9 mouse cellular contexts compared by ENCODE assay signal in genomic region chr3:96936241-96936640, GRCm38 (mm10). TPM values are rescaled to one million over a fixed set of nuclear protein-coding genes. Genes with fewer than 3 reads are reported as not detected.
DNase-seq lines count a peak whose midpoint lies in the region; ATAC-seq and TF ChIP-seq lines count a peak whose summit lies in the region.
"Had no signal": no experiment of that assay in that cellular context is flagged by ENCODE, and none has a peak within 500 bp of the region (broad histone marks: within the 10 kb centered on the region; RNA-seq: fewer than 3 reads in every experiment).

No protein-coding gene starts in this region.

- no peak for ATAC-seq in midbrain, embryonic 14.5 days (ENCODE audit: low FRiP score, low TSS enrichment)
- no peak for ATAC-seq in midbrain, embryonic 16.5 days
- no peak for ATAC-seq in liver, embryonic 14.5 days (ENCODE audit: insufficient read depth)

- WGBS in midbrain, embryonic 14.5 days: 10% methylated on average over 6 of the region's 6 CpGs
- 8% methylated on average over 6 of the region's 6 CpGs for WGBS in midbrain, embryonic 16.5 days
- WGBS in liver, embryonic 14.5 days (ENCODE audit: insufficient replicate concordance): 7% methylated on average over 6 of the region's 6 CpGs

- no peaks in the 10 kb centered on the region for H3K27me3 ChIP-seq in midbrain, embryonic 14.5 days (ENCODE audit: control insufficient read depth, insufficient read depth, low read length)
- H3K27me3 ChIP-seq in midbrain, embryonic 16.5 days (ENCODE audit: control insufficient read depth, insufficient read depth, low read depth, low read length): no peaks in the 10 kb centered on the region
- H3K27me3 ChIP-seq in liver, embryonic 14.5 days (ENCODE audit: control insufficient read depth, insufficient read depth, low read length): no peaks in the 10 kb centered on the region

- H3K4me2 ChIP-seq in midbrain, embryonic 14.5 days (ENCODE audit: low read length): no peak overlapping the region
- H3K4me2 ChIP-seq in midbrain, embryonic 16.5 days (ENCODE audit: low read length): no peak overlapping the region
- no peak overlapping the region for H3K4me2 ChIP-seq in liver, embryonic 14.5 days (ENCODE audit: low read depth)
- H3K4me2 ChIP-seq: liver, embryonic 13.5 days had no signal

- peak; percentile 85 for TF ChIP-seq CTCF in gastrocnemius, adult 2 months (IDR thresholded peaks at IDR 0.05)
- TF ChIP-seq CTCF in liver, embryonic 14.5 days (IDR thresholded peaks at IDR 0.05; ENCODE audit: low read depth): peak; percentile 76

- no peaks in the 10 kb centered on the region for H3K9me3 ChIP-seq in midbrain, embryonic 14.5 days (ENCODE audit: control insufficient read depth, low read length)
- H3K9me3 ChIP-seq in midbrain, embryonic 16.5 days (replicated peaks; ENCODE audit: control insufficient read depth, low read length, poor library complexity, severe bottlenecking): no peaks in the 10 kb centered on the region
- H3K9me3 ChIP-seq in liver, embryonic 14.5 days (ENCODE audit: control insufficient read depth, low read length): no peaks in the 10 kb centered on the region
- H3K9me3 ChIP-seq: liver, embryonic 13.5 days had no signal

- no peak overlapping the region for H3K4me3 ChIP-seq in gastrocnemius, adult 2 months
- H3K4me3 ChIP-seq in midbrain, embryonic 14.5 days (replicated peaks; ENCODE audit: low read depth, low read length): no peak overlapping the region
- no peak overlapping the region for H3K4me3 ChIP-seq in midbrain, embryonic 16.5 days (ENCODE audit: low read depth, low read length)
- H3K4me3 ChIP-seq in liver, embryonic 14.5 days (ENCODE audit: insufficient read depth in 1 of 2, low read depth in 2 of 2, low read length in 2 of 2): no peak overlapping the region
- H3K4me3 ChIP-seq: liver, embryonic 13.5 days had no signal

- intact Hi-C loops in gastrocnemius, adult 2 months (cut with DNase I): loop anchor here (1.0 kb wide), 1 partner anchor 249 kb away; no protein-coding TSS in a partner anchor

- no peak for TF ChIP-seq EP300 in liver, embryonic 14.5 days (IDR thresholded peaks at IDR 0.05; ENCODE audit: low read depth)

- H3K27ac ChIP-seq in gastrocnemius, adult 2 months: no peak overlapping the region
- H3K27ac ChIP-seq in midbrain, embryonic 14.5 days (replicated peaks; ENCODE audit: low read depth, low read length): no peak overlapping the region
- no peak overlapping the region for H3K27ac ChIP-seq in midbrain, embryonic 16.5 days (ENCODE audit: low read length)
- H3K27ac ChIP-seq in liver, embryonic 14.5 days: no peak overlapping the region
- H3K27ac ChIP-seq: liver, embryonic 13.5 days had no signal

- peaks cover 17% of the 10 kb centered on the region for H3K4me1 ChIP-seq in midbrain, embryonic 14.5 days (ENCODE audit: control insufficient read depth, insufficient read depth, low read length)
- H3K4me1 ChIP-seq in midbrain, embryonic 16.5 days (ENCODE audit: control insufficient read depth, insufficient read depth, low read length): peaks cover 17% of the 10 kb centered on the region
- no peaks in the 10 kb centered on the region for H3K4me1 ChIP-seq in liver, embryonic 14.5 days (replicated peaks; ENCODE audit: control insufficient read depth in 2 of 2, insufficient read depth in 2 of 2, low read length in 1 of 2)
- H3K4me1 ChIP-seq: liver, embryonic 13.5 days had no signal

- no peak overlapping the region for H3K9ac ChIP-seq in midbrain, embryonic 14.5 days (replicated peaks; ENCODE audit: low read length)
- no peak overlapping the region for H3K9ac ChIP-seq in midbrain, embryonic 16.5 days (ENCODE audit: low read depth, low read length)
- H3K9ac ChIP-seq in liver, embryonic 14.5 days (replicated peaks): no peak overlapping the region
- H3K9ac ChIP-seq: liver, embryonic 13.5 days had no signal

- DNase-seq in gastrocnemius, adult 2 months: no peak
- no peak for DNase-seq in gastrocnemius, postnatal 4 days (ENCODE audit: low spot score in 2 of 2)
- DNase-seq in midbrain, embryonic 14.5 days: peak; percentile 93
- peak; percentile 44 for DNase-seq in c-Kit-positive CD71-positive TER-119-positive erythroid progenitor cells, embryonic 14.5 days (ENCODE audit: low spot score)
- peak; percentile 33 to 34 (median 34) for DNase-seq in liver, embryonic 14.5 days (ENCODE audit: low read depth in 3 of 3, low spot score in 3 of 3)
- DNase-seq in yolk sac, embryonic 10.5 days (ENCODE audit: low spot score): peak; percentile 52
- DNase-seq in ovary, adult 18-20 months (ENCODE audit: low spot score): no peak
- DNase-seq: liver, embryonic 13.5 days had no signal

- H3K36me3 ChIP-seq in midbrain, embryonic 14.5 days (ENCODE audit: control insufficient read depth, insufficient read depth, low read length): no peaks in the 10 kb centered on the region
- H3K36me3 ChIP-seq in midbrain, embryonic 16.5 days (ENCODE audit: control insufficient read depth, insufficient read depth, low read length): no peaks in the 10 kb centered on the region
- no peaks in the 10 kb centered on the region for H3K36me3 ChIP-seq in liver, embryonic 14.5 days (replicated peaks; ENCODE audit: control insufficient read depth, insufficient read depth, low read depth)
- H3K36me3 ChIP-seq: liver, embryonic 13.5 days had no signal

RNA-seq across cellular contexts. Expression of gene Gja8, which starts 10.4 kb away (rescaled TPM):
- total RNA-seq in gastrocnemius, adult 2 months (2021): not detected
- not detected for total RNA-seq in gastrocnemius, postnatal 4 days (2021)
- polyA plus RNA-seq in midbrain, embryonic 14.5 days (2014; fragmentation: Nextera tagmentation; extraction: Ambion mirVana): 0.05 TPM in 1 of 2 replicates, not detected in the other
- polyA plus RNA-seq in midbrain, embryonic 16.5 days (2015; fragmentation: Nextera tagmentation; extraction: Ambion mirVana): 0.04 TPM in 1 of 2 replicates, not detected in the other
- not detected in 2 replicates for polyA plus RNA-seq in liver, embryonic 14.5 days (2012; rRNA removed)
- polyA plus RNA-seq in liver, embryonic 14.5 days (2014; fragmentation: Nextera tagmentation; extraction: Ambion mirVana): not detected in 2 replicates
- polyA plus RNA-seq: liver, embryonic 13.5 days had no signal

RNA-seq across cellular contexts. Expression of gene Gpr89, which starts 31.1 kb away (rescaled TPM):
- total RNA-seq in gastrocnemius, adult 2 months (2021): 10 to 100 TPM; 17.3 to 17.8 TPM
- 10 to 100 TPM; 21.1 to 23.6 TPM for total RNA-seq in gastrocnemius, postnatal 4 days (2021)
- polyA plus RNA-seq in midbrain, embryonic 14.5 days (2014; fragmentation: Nextera tagmentation; extraction: Ambion mirVana): 39.5 and 40.7 TPM in 2 replicates
- 36.3 and 41.2 TPM in 2 replicates for polyA plus RNA-seq in midbrain, embryonic 16.5 days (2015; fragmentation: Nextera tagmentation; extraction: Ambion mirVana)
- 4.6 and 4.9 TPM in 2 replicates for polyA plus RNA-seq in liver, embryonic 14.5 days (2012; rRNA removed)
- polyA plus RNA-seq in liver, embryonic 14.5 days (2014; fragmentation: Nextera tagmentation; extraction: Ambion mirVana): 22.9 and 24.7 TPM in 2 replicates

RNA-seq across cellular contexts. Expression of gene Gja5, which starts 31.7 kb away (rescaled TPM):
- 1 to 10 TPM; 1.9 to 2.7 TPM for total RNA-seq in gastrocnemius, adult 2 months (2021)
- total RNA-seq in gastrocnemius, postnatal 4 days (2021): 1 to 10 TPM; 9.1 to 9.3 TPM
- polyA plus RNA-seq in midbrain, embryonic 14.5 days (2014; fragmentation: Nextera tagmentation; extraction: Ambion mirVana): 1.2 and 2.0 TPM in 2 replicates
- 2.0 and 2.4 TPM in 2 replicates for polyA plus RNA-seq in midbrain, embryonic 16.5 days (2015; fragmentation: Nextera tagmentation; extraction: Ambion mirVana)
- polyA plus RNA-seq in liver, embryonic 14.5 days (2012; rRNA removed): 1.4 and 1.5 TPM in 2 replicates
- 0.58 and 0.68 TPM in 2 replicates for polyA plus RNA-seq in liver, embryonic 14.5 days (2014; fragmentation: Nextera tagmentation; extraction: Ambion mirVana)

Comparison
In these comparisons a context has a peak if more than half of its experiments do, and no peak if none do; other contexts are left out.
1. DNase-seq: peak in midbrain, embryonic 14.5 days (single experiment), c-Kit-positive CD71-positive TER-119-positive erythroid progenitor cells, embryonic 14.5 days (single experiment), liver, embryonic 14.5 days (3 of 3) and yolk sac, embryonic 10.5 days (single experiment); none in gastrocnemius, adult 2 months (single experiment), gastrocnemius, postnatal 4 days (0 of 2) and ovary, adult 18-20 months (single experiment).